Mouse (Mus musculus): ENCODE results near the gene Dgkh. TPM values are rescaled to one million over a fixed set of nuclear protein-coding genes. Genes with fewer than 3 reads are reported as not detected.
"Not testable (repeated sequence)": the region's sequence is repeated elsewhere in the genome, so short reads cannot be mapped to it uniquely, and the experiment has no call there.

Gene Dgkh
- polyA plus RNA-seq, 1 experiment = 6.8 TPM

- H3K27ac ChIP-seq (ENCODE audit: insufficient read depth, low read depth, low read length) = no peak overlapping the region
- no peaks in the 10 kb centered on the region; the same call in 1 of the 2 replicates for H3K4me1 ChIP-seq (ENCODE audit: control insufficient read depth, insufficient read depth, low read length)
- peak overlapping the region; percentile 63 for H3K4me3 ChIP-seq (ENCODE audit: insufficient read depth, low read length)
- TF ChIP-seq CTCF (IDR thresholded peaks at IDR 0.05; ENCODE audit: low read depth, low read length) = no peak
- no peak for TF ChIP-seq POLR2A (IDR thresholded peaks at IDR 0.05; ENCODE audit: borderline replicate concordance, low read depth, low read length)
Observed at GRCm38 (mm10) chr14:78724414-78725306, 7.9 kb downstream of the Dgkh start.

- H3K27ac ChIP-seq (ENCODE audit: insufficient read depth, low read depth, low read length); H3K4me1 ChIP-seq (ENCODE audit: control insufficient read depth, insufficient read depth, low read length); H3K4me3 ChIP-seq (ENCODE audit: insufficient read depth, low read length): not testable (repeated sequence)
Observed at GRCm38 (mm10) chr14:78723655-78724054, 8.9 kb downstream of the Dgkh start.

- no peaks in the 10 kb centered on the region for H3K4me1 ChIP-seq (ENCODE audit: control insufficient read depth, insufficient read depth, low read length)
- TF ChIP-seq CTCF (IDR thresholded peaks at IDR 0.05; ENCODE audit: low read depth, low read length) (no peak), POLR2A (IDR thresholded peaks at IDR 0.05; ENCODE audit: borderline replicate concordance, low read depth, low read length) (no peak)
- H3K27ac ChIP-seq (ENCODE audit: insufficient read depth, low read depth, low read length) = no peak overlapping the region
- no peak overlapping the region for H3K4me3 ChIP-seq (ENCODE audit: insufficient read depth, low read length)
Observed at GRCm38 (mm10) chr14:78722031-78722430, 10.5 kb downstream of the Dgkh start.

- no peaks in the 10 kb centered on the region for H3K4me1 ChIP-seq (ENCODE audit: control insufficient read depth, insufficient read depth, low read length)
- no peak overlapping the region for H3K27ac ChIP-seq (ENCODE audit: insufficient read depth, low read depth, low read length)
- H3K4me3 ChIP-seq (ENCODE audit: insufficient read depth, low read length) = no peak overlapping the region
- TF ChIP-seq POLR2A (IDR thresholded peaks at IDR 0.05; ENCODE audit: borderline replicate concordance, low read depth, low read length) (no peak), CTCF (IDR thresholded peaks at IDR 0.05; ENCODE audit: low read depth, low read length) (no peak)
Observed at GRCm38 (mm10) chr14:78716035-78716434, 16.5 kb downstream of the Dgkh start.

- Histone ChIP-seq H3K27ac (ENCODE audit: insufficient read depth, low read depth, low read length) (no peak overlapping the region), H3K4me1 (ENCODE audit: control insufficient read depth, insufficient read depth, low read length) (no peaks in the 10 kb centered on the region), H3K4me3 (ENCODE audit: insufficient read depth, low read length) (no peak overlapping the region)
- TF ChIP-seq CTCF (IDR thresholded peaks at IDR 0.05; ENCODE audit: low read depth, low read length) (no peak), POLR2A (IDR thresholded peaks at IDR 0.05; ENCODE audit: borderline replicate concordance, low read depth, low read length) (no peak)
Observed at GRCm38 (mm10) chr14:78712565-78713148, 19.9 kb downstream of the Dgkh start.

GRCm38 (mm10) chr14:78710647-78711046 lies 21.9 kb downstream of the Dgkh start:
- TF ChIP-seq POLR2A (IDR thresholded peaks at IDR 0.05; ENCODE audit: borderline replicate concordance, low read depth, low read length) = no peak
- no peak for TF ChIP-seq CTCF (IDR thresholded peaks at IDR 0.05; ENCODE audit: low read depth, low read length)
- Histone ChIP-seq H3K27ac (ENCODE audit: insufficient read depth, low read depth, low read length) (no peak overlapping the region), H3K4me1 (ENCODE audit: control insufficient read depth, insufficient read depth, low read length) (no peaks in the 10 kb centered on the region), H3K4me3 (ENCODE audit: insufficient read depth, low read length) (no peak overlapping the region)

GRCm38 (mm10) chr14:78705616-78706015 lies 27.0 kb downstream of the Dgkh start:
- Histone ChIP-seq H3K4me3 (ENCODE audit: insufficient read depth, low read length) (no peak overlapping the region), H3K27ac (ENCODE audit: insufficient read depth, low read depth, low read length) (no peak overlapping the region), H3K4me1 (ENCODE audit: control insufficient read depth, insufficient read depth, low read length) (peaks cover 9% of the 10 kb centered on the region)
- TF ChIP-seq CTCF (IDR thresholded peaks at IDR 0.05; ENCODE audit: low read depth, low read length) (no peak), POLR2A (IDR thresholded peaks at IDR 0.05; ENCODE audit: borderline replicate concordance, low read depth, low read length) (no peak)

GRCm38 (mm10) chr14:78703989-78704388 lies 28.6 kb downstream of the Dgkh start:
- no peak overlapping the region for H3K4me3 ChIP-seq (ENCODE audit: insufficient read depth, low read length)
- peaks cover 24% of the 10 kb centered on the region for H3K4me1 ChIP-seq (ENCODE audit: control insufficient read depth, insufficient read depth, low read length)
- no peak overlapping the region for H3K27ac ChIP-seq (ENCODE audit: insufficient read depth, low read depth, low read length)
- no peak for TF ChIP-seq POLR2A (IDR thresholded peaks at IDR 0.05; ENCODE audit: borderline replicate concordance, low read depth, low read length)
- no peak for TF ChIP-seq CTCF (IDR thresholded peaks at IDR 0.05; ENCODE audit: low read depth, low read length)

- Histone ChIP-seq H3K4me1 (ENCODE audit: control insufficient read depth, insufficient read depth, low read length) (peaks cover 30% of the 10 kb centered on the region), H3K27ac (ENCODE audit: insufficient read depth, low read depth, low read length) (no peak overlapping the region), H3K4me3 (ENCODE audit: insufficient read depth, low read length) (no peak overlapping the region)
- no peak for TF ChIP-seq CTCF (IDR thresholded peaks at IDR 0.05; ENCODE audit: low read depth, low read length)
Observed at GRCm38 (mm10) chr14:78703361-78703760, 29.2 kb downstream of the Dgkh start.

GRCm38 (mm10) chr14:78702048-78702447 lies 30.5 kb downstream of the Dgkh start:
- no peak overlapping the region for H3K4me3 ChIP-seq (ENCODE audit: insufficient read depth, low read length)
- TF ChIP-seq CTCF (IDR thresholded peaks at IDR 0.05; ENCODE audit: low read depth, low read length) (no peak), POLR2A (IDR thresholded peaks at IDR 0.05; ENCODE audit: borderline replicate concordance, low read depth, low read length) (no peak)
- no peak overlapping the region for H3K27ac ChIP-seq (ENCODE audit: insufficient read depth, low read depth, low read length)
- peaks cover 34% of the 10 kb centered on the region for H3K4me1 ChIP-seq (ENCODE audit: control insufficient read depth, insufficient read depth, low read length)
